Mouse (Mus musculus): ENCODE results near the gene Pde2a.

GRCm38 (mm10) chr7:101474399-101474811 lies 52.9 kb downstream of the Pde2a start:
- TF ChIP-seq POLR2A (IDR thresholded peaks at IDR 0.05; ENCODE audit: low read depth, low read length) (no peak), ZNF384 (IDR thresholded peaks at IDR 0.05; ENCODE audit: low read depth, low read length) (no peak), CTCF (conservative IDR thresholded peaks at IDR 0.05 in 1 of 2, IDR thresholded peaks at IDR 0.05 in 1 of 2; ENCODE audit: low read depth in 2 of 2, low read length in 2 of 2) (no peak), MAX (IDR thresholded peaks at IDR 0.05; ENCODE audit: low read length) (no peak), UBTF (IDR thresholded peaks at IDR 0.05; ENCODE audit: low read depth, low read length) (no peak), EP300 (IDR thresholded peaks at IDR 0.05; ENCODE audit: low read length) (no peak), MEF2A (IDR thresholded peaks at IDR 0.05; ENCODE audit: borderline replicate concordance, low read depth, low read length) (no peak), ZC3H11A (IDR thresholded peaks at IDR 0.05; ENCODE audit: low read depth, low read length) (no peak), GABPA (IDR thresholded peaks at IDR 0.05; ENCODE audit: insufficient replicate concordance, low read depth, low read length) (no peak)

Measured in CH12.LX (cell line).